ENCODE assay signal across 31 mouse cellular contexts in the genomic region with DNA sequence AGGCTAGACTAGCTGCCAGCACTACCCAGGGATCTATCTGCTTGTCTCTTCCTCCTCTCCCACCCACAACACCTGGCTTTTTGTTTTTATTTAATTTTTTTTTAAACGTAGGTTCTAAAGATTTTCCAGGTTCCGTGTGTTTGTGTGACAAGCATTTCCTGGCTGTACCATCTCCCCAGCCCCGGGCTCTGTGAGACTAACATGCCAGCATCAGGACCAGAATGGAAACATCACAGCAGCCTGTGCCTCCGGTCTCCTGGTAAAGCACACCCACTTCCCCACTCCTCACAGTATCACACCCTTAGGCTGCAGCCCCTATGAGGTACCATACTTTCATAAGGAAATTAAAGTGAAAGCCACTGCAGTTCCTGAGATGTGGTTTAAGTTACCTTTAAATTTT. TPM values are rescaled to one million over a fixed set of nuclear protein-coding genes. Genes with fewer than 3 reads are reported as not detected.
DNase-seq lines count a peak whose midpoint lies in the region; ATAC-seq and TF ChIP-seq lines count a peak whose summit lies in the region.
"Had no signal": no experiment of that assay in that cellular context is flagged by ENCODE, and none has a peak within 500 bp of the region (broad histone marks: within the 10 kb centered on the region; RNA-seq: fewer than 3 reads in every experiment).

No protein-coding gene starts in this region.

- no peak overlapping the region for H3K9ac ChIP-seq in heart, embryonic 12.5 days
- H3K9ac ChIP-seq: forebrain, embryonic 13.5 days; forebrain, postnatal 0 days; heart, embryonic 15.5 days; hindbrain, embryonic 12.5 days; hindbrain, embryonic 15.5 days had no signal

- intact Hi-C loops in heart, postnatal 10 days (cut with DNase I): no loop called here
- intact Hi-C loops in left cerebral cortex, adult 2 months (cut with DNase I): no loop called here
- intact Hi-C loops in left cerebral cortex, postnatal 14 days (cut with DNase I): no loop called here

- peak; percentile 66 for DNase-seq in heart, adult 11 months
- DNase-seq in heart, postnatal 10 days: no peak
- no peak for DNase-seq in heart, adult 18-20 months
- no peak for DNase-seq in left cerebral cortex, adult 2 months (ENCODE audit: extremely low spot score in 1 of 2, low spot score in 2 of 2)
- DNase-seq in left cerebral cortex, postnatal 14 days (ENCODE audit: low spot score in 2 of 2): no peak
- DNase-seq: adrenal gland, postnatal 10 days; adrenal gland, postnatal 36 days; B cell, adult 2 months; cerebellum, adult 18-20 months; cerebellum, adult 9-10 months; cerebellum, postnatal 14 days; forebrain, postnatal 0 days; gastrocnemius, postnatal 10 days; gastrocnemius, postnatal 36 days; heart, postnatal 14 days had no signal

- H3K4me2 ChIP-seq in heart, embryonic 12.5 days: no peak overlapping the region
- H3K4me2 ChIP-seq: forebrain, embryonic 13.5 days; heart, embryonic 15.5 days; hindbrain, embryonic 12.5 days; hindbrain, embryonic 15.5 days had no signal

- H3K27ac ChIP-seq in heart, embryonic 12.5 days (ENCODE audit: poor library complexity, severe bottlenecking): 0 out of 2 replicates have a peak overlapping the region, but pooled peaks have one; percentile 19
- peak overlapping the region; percentile 66 for H3K27ac ChIP-seq in left cerebral cortex, adult 2 months
- H3K27ac ChIP-seq in olfactory bulb, adult 2 months (ENCODE audit: insufficient read depth, low read depth, low read length): 0 out of 2 replicates have a peak overlapping the region, but pooled peaks have one; percentile 6
- H3K27ac ChIP-seq: forebrain, embryonic 10.5 days; hindbrain, embryonic 12.5 days; hindbrain, embryonic 15.5 days had no signal

- no peaks in the 10 kb centered on the region for H3K9me3 ChIP-seq in heart, embryonic 12.5 days (replicated peaks)
- H3K9me3 ChIP-seq: forebrain, embryonic 10.5 days; forebrain, embryonic 13.5 days; G1E; heart, embryonic 15.5 days; hindbrain, embryonic 12.5 days; hindbrain, embryonic 15.5 days had no signal

- H3K4me1 ChIP-seq in heart, embryonic 12.5 days (replicated peaks): peaks cover 44% of the 10 kb centered on the region
- peaks cover 17% of the 10 kb centered on the region for H3K4me1 ChIP-seq in olfactory bulb, adult 2 months (ENCODE audit: control insufficient read depth, insufficient read depth, low read length)

- no peaks in the 10 kb centered on the region for H3K27me3 ChIP-seq in heart, embryonic 12.5 days (replicated peaks)
- H3K27me3 ChIP-seq: CH12.LX; forebrain, embryonic 13.5 days; heart, embryonic 15.5 days; hindbrain, embryonic 12.5 days; hindbrain, embryonic 15.5 days; Patski had no signal

- no peak for TF ChIP-seq POLR2A in olfactory bulb, adult 2 months (IDR thresholded peaks at IDR 0.05; ENCODE audit: insufficient read depth, low read depth, low read length)

- ATAC-seq in heart, embryonic 12.5 days (ENCODE audit: insufficient number of reproducible peaks, low FRiP score): no peak
- ATAC-seq: forebrain, embryonic 13.5 days; forebrain, postnatal 0 days; intestine, postnatal 0 days; Patski had no signal

- no peak overlapping the region for H3K4me3 ChIP-seq in heart, embryonic 12.5 days
- no peak overlapping the region for H3K4me3 ChIP-seq in left cerebral cortex, adult 2 months
- no peak overlapping the region for H3K4me3 ChIP-seq in olfactory bulb, adult 2 months (ENCODE audit: insufficient read depth, low read depth, low read length)
- H3K4me3 ChIP-seq: forebrain, embryonic 10.5 days; forebrain, embryonic 13.5 days; heart, embryonic 15.5 days; hindbrain, embryonic 12.5 days; hindbrain, embryonic 15.5 days had no signal

- H3K36me3 ChIP-seq in heart, embryonic 12.5 days: no peaks in the 10 kb centered on the region
- H3K36me3 ChIP-seq: forebrain, embryonic 10.5 days; G1E; heart, embryonic 15.5 days; hindbrain, embryonic 12.5 days; hindbrain, embryonic 15.5 days had no signal

- 46% methylated on average over 4 of the region's 4 CpGs for WGBS in heart, embryonic 12.5 days
- WGBS in olfactory bulb, adult 2 months: 43% methylated on average over 4 of the region's 4 CpGs

- no peak for TF ChIP-seq CTCF in left cerebral cortex, adult 2 months (IDR thresholded peaks at IDR 0.05)
- no peak for TF ChIP-seq CTCF in olfactory bulb, adult 2 months (IDR thresholded peaks at IDR 0.05; ENCODE audit: insufficient read depth, low read depth, low read length)

RNA-seq across cellular contexts. Expression of a gene that starts 16.1 kb away (rescaled TPM):
- total RNA-seq in heart, postnatal 10 days (2021): not detected
- 0.57 TPM in 1 of 2 replicates, not detected in the other for polyA plus RNA-seq in heart, embryonic 12.5 days (2016; fragmentation: Nextera tagmentation; extraction: Ambion mirVana)
- not detected for total RNA-seq in heart, adult 18-20 months (2021)
- 1 to 10 TPM; 2.0 to 3.8 TPM for total RNA-seq in left cerebral cortex, adult 2 months (2021)
- 1 to 10 TPM; 1.4 to 1.6 TPM for total RNA-seq in left cerebral cortex, postnatal 14 days (2021)
- polyA plus RNA-seq in olfactory bulb, adult 2 months (2012; ENCODE audit: insufficient read depth, insufficient read length, low replicate concordance, missing spikeins): not detected in 2 replicates
- total RNA-seq: adrenal gland, adult 18-20 months; adrenal gland, postnatal 10 days; adrenal gland, postnatal 36 days; CH12.LX; gastrocnemius, adult 18-20 months; gastrocnemius, postnatal 10 days; gastrocnemius, postnatal 36 days; granulocyte monocyte progenitor cell, adult 5-6 weeks; heart, postnatal 14 days; hematopoietic stem cell, adult 5-6 weeks had no signal
- polyA plus RNA-seq: forebrain, embryonic 13.5 days; G1E; heart, embryonic 15.5 days; intestine, embryonic 14.5 days; intestine, postnatal 0 days had no signal

Comparison
In these comparisons a context has a peak if more than half of its experiments do, and no peak if none do; other contexts are left out.
1. H3K27ac ChIP-seq: peak in every context shown above with its lines; median percentile 66 in left cerebral cortex, adult 2 months; 19 in heart, embryonic 12.5 days; 6 in olfactory bulb, adult 2 months.